Mouse (Mus musculus) forebrain, embryonic 11.5 days (tissue): ENCODE data around the gene Scd2. TPM values are rescaled to one million over a fixed set of nuclear protein-coding genes. Genes with fewer than 3 reads are reported as not detected.
"Not testable (repeated sequence)": the region's sequence is repeated elsewhere in the genome, so short reads cannot be mapped to it uniquely, and the experiment has no call there.

Experiments
- ATAC-seq: fragments of 200-750 bp; cut with Nextera tagmentation; replicated peaks from 2 replicates; pipeline ENCODE4 v1.8.0; 2017; ENCODE audit warnings: moderate TSS enrichment; ENCODE audit not compliant: low FRiP score
- DNase-seq: peaks from one replicate; pipeline ENCODE4 v3.0.0-alpha.2; 2017; ENCODE audit warnings: low spot score
- H3K27ac ChIP-seq: fragments of 300-500 bp; sonication (generic); 2 replicates; pipeline ENCODE4 v1.5.1; 2014; ENCODE audit warnings: low read depth, low read length
- H3K27me3 ChIP-seq: fragments of 300-500 bp; sonication (generic); 2 replicates; pipeline ENCODE4 v1.6.1; 2014; ENCODE audit warnings: mild to moderate bottlenecking, low read length, mixed read lengths; ENCODE audit not compliant: control insufficient read depth, insufficient read depth
- H3K36me3 ChIP-seq: fragments of 300-500 bp; sonication (generic); 2 replicates; pipeline ENCODE4 v1.6.1; 2014; ENCODE audit warnings: mild to moderate bottlenecking, low read length, moderate library complexity, mixed read lengths; ENCODE audit not compliant: control insufficient read depth, insufficient read depth
- H3K4me1 ChIP-seq: fragments of 300-500 bp; sonication (generic); replicated peaks from 2 replicates; pipeline ENCODE4 v1.6.1; 2014; ENCODE audit warnings: low read length, mixed read lengths; ENCODE audit not compliant: control insufficient read depth, insufficient read depth
- H3K4me2 ChIP-seq: fragments of 300-500 bp; sonication (generic); 2 replicates; pipeline ENCODE4 v1.6.1; 2014; ENCODE audit warnings: low read depth, mild to moderate bottlenecking, low read length, moderate library complexity, mixed read lengths; ENCODE audit not compliant: severe bottlenecking
- H3K4me3 ChIP-seq: fragments of 300-500 bp; sonication (generic); 2 replicates; pipeline ENCODE4 v1.5.1; 2014; ENCODE audit warnings: low read depth, low read length
- H3K9ac ChIP-seq: fragments of 300-500 bp; sonication (generic); 2 replicates; pipeline ENCODE4 v1.6.1; 2014; ENCODE audit warnings: low read length
- H3K9me3 ChIP-seq: fragments of 300-500 bp; sonication (generic); 2 replicates; pipeline ENCODE4 v1.6.1; 2016; ENCODE audit warnings: low read length, mixed read lengths; ENCODE audit not compliant: control insufficient read depth
- WGBS: fragments of 180-500 bp; shearing (Covaris S2); extraction: QIAGEN DNeasy Blood & Tissue Kit; methylation state at CpG from one replicate; pipeline ENCODE4 v1.1.7; 2014; 5-methylcytosine and 5-hydroxymethylcytosine counted together
- polyA plus RNA-seq: library from polyadenylated mRNA; unstranded; fragments of >200 nt; fragmentation: Nextera tagmentation; extraction: Ambion mirVana; gene quantifications from 2 replicates; pipeline ENCODE4 v1.2.1, GENCODE M21; 2014

The Scd2 gene
- polyA plus RNA-seq, 1 experiment from 2014 or later, result 466 TPM

DNA sequence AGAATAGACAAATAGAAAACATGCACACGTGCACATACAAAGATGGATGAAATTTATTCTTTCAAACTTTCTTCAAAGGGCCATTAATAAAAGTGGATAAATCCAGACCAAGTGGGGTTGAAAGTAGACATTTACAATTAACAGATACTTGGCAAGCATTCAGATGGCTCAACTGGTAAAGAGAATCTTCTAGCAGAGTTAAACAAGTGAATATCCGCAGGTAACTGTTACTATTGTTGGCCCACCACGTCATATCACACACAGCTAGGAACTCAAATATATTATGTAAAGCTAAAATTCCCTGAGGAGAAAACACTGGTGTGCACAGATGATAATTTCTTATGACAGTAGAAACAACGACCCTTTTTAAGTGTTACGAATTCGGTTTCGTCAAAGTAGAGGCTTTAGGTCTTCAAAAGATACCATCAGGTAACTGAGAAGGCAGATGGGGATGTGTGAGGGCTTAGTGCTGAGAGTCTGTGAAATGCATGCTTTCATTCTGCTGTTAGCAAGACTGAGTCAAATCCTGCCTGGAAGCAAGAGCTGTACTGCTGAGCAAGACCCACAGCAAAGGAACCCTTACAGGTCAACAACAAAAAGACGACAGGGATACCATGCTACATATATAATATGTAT is 15.3 kb downstream of the Scd2 start:
- 92% methylated on average over 8 of the region's 8 CpGs for WGBS
- Histone ChIP-seq H3K4me3 (no peak overlapping the region), H3K27ac (no peak overlapping the region), H3K9me3 (no peaks in the 10 kb centered on the region), H3K4me2 (no peak overlapping the region), H3K27me3 (no peaks in the 10 kb centered on the region), H3K4me1 (peaks cover 5% of the 10 kb centered on the region; the same call in 1 of the 2 replicates), H3K9ac (no peak overlapping the region), H3K36me3 (peaks cover 12% of the 10 kb centered on the region)
- DNase-seq (no peak), ATAC-seq (no peak)

DNA sequence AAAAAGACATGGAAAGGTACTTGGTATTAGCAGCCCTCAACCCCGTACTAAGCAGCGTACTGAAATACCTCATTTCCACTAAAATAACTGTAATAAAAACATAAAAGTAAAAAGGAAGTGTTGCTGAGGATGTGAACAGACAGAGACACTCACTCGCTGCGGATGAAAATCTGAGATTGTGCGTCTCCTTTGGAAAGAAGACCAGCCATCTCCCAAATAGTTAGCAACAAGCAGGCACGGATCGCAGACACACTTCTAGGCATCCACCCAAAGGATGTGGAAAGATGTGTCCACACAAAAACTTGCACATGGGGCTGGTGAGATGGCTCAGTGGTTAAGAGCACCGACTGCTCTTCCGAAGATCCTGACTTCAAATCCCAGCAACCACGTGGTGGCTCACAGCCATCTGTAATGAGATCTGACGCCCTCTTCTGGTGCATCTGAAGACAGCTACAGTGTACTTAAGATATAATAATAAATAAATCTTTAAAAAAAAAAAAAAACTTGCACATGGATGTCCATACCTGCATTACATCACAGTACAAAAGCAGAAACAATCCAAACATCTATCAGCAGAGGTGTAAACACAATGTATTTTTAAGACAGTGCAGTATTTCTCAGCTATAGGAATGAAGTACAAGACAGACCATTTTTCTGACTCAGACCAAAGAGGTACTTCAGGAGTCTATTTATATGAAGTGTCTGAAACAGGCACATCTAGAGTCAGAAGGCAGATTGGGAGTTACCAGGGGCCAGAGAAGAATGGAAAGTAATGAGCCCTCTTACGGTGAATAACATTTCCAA is 16.1 kb downstream of the Scd2 start:
- peaks cover 9% of the 10 kb centered on the region; the same call in 1 of the 2 replicates for H3K4me1 ChIP-seq
- H3K9ac ChIP-seq, result no peak overlapping the region
- no peak for ATAC-seq
- H3K4me2 ChIP-seq, result no peak overlapping the region
- no peaks in the 10 kb centered on the region for H3K27me3 ChIP-seq
- 83% methylated on average over 12 of the region's 12 CpGs for WGBS
- peaks cover 5% of the 10 kb centered on the region for H3K36me3 ChIP-seq
- DNase-seq, result peak; percentile 46
- H3K9me3 ChIP-seq, result no peaks in the 10 kb centered on the region
- H3K4me3 ChIP-seq, result no peak overlapping the region
- H3K27ac ChIP-seq, result no peak overlapping the region

DNA sequence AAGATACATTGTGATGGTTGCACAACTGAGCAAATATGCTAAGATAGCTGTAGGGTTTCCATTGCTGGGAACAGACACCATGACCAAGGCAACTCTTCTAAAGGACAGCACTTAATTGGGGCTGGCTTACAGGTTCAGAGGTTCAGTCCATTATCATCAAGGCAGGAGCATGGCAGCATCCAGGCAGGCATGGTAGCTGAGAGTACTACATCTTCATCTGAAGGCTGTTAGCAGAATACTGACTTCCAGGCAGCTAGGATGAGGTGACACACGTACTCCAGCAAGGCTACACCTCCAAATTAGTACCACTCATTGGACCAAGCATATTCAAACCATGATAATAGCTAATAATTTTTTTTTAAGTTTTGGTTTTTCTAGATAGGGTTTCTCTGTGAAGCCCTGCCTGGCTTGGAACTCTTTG is 16.7 kb downstream of the Scd2 start:
- H3K27ac ChIP-seq, ATAC-seq, H3K4me2 ChIP-seq, H3K36me3 ChIP-seq, H3K4me3 ChIP-seq, H3K9ac ChIP-seq, H3K27me3 ChIP-seq, H3K9me3 ChIP-seq: not testable (repeated sequence)
- 88% methylated on average over 1 of the region's 1 CpGs for WGBS
- peak; percentile 16 for DNase-seq
- peaks cover 10% of the 10 kb centered on the region; the same call in 1 of the 2 replicates for H3K4me1 ChIP-seq

- Histone ChIP-seq H3K9me3 (no peaks in the 10 kb centered on the region), H3K4me3 (no peak overlapping the region), H3K36me3 (no peaks in the 10 kb centered on the region; the same call in 1 of the 2 replicates), H3K4me2 (no peak overlapping the region), H3K27ac (no peak overlapping the region), H3K4me1 (peaks cover 11% of the 10 kb centered on the region; the same call in 1 of the 2 replicates), H3K27me3 (no peaks in the 10 kb centered on the region), H3K9ac (no peak overlapping the region)
- DNase-seq (no peak), ATAC-seq (no peak)
- 47% methylated on average over 5 of the region's 5 CpGs for WGBS
These were observed 17.3 kb downstream of the Scd2 start for GRCm38 (mm10) chr19:44310814-44311213.

DNA sequence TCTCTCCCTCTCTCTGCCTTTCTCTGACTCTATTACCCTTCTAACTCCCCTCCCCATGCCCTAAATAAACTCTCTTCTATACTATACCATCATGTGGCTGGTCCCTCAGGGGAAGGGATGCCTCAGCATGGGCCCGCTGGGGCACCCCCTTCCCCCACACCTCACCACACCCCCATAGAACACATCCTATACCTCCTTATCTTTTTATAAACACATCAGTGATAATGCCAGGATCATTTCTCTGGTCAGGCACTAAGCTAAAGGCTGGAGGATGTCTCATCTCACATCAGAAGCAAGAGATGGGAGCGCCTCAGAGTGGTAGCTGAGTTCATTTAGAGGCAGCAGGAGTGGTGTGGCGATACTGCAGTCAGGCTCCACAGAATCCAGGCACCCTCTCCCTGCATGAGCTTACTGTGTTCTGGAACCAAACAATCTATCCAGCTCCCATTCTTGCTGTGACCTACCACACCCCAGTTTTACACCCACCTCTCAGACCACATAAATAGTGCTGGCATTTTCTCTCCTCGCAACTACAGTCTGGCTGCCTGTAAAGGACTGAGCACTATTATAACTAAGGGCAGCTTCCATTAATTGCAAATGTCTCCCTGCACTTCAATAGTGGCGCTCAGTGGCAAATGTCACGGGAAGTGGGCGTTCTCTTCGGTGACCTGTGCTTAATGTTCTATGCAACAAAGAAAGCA is 18.0 kb downstream of the Scd2 start:
- Histone ChIP-seq H3K4me2 (no peak overlapping the region), H3K27ac (no peak overlapping the region), H3K9me3 (no peaks in the 10 kb centered on the region), H3K36me3 (no peaks in the 10 kb centered on the region; the same call in 1 of the 2 replicates), H3K4me3 (no peak overlapping the region), H3K9ac (no peak overlapping the region), H3K4me1 (peaks cover 11% of the 10 kb centered on the region; the same call in 1 of the 2 replicates), H3K27me3 (no peaks in the 10 kb centered on the region)
- DNase-seq, result peak; percentile 41
- no peak for ATAC-seq
- WGBS, result 59% methylated on average over 8 of the region's 8 CpGs

GRCm38 (mm10) chr19:44312007-44312360 is 18.5 kb downstream of the Scd2 start:
- no peak overlapping the region for H3K4me2 ChIP-seq
- ATAC-seq (no peak), DNase-seq (peak; percentile 48)
- H3K27ac ChIP-seq, result no peak overlapping the region
- no peaks in the 10 kb centered on the region for H3K27me3 ChIP-seq
- H3K4me1 ChIP-seq, result peaks cover 11% of the 10 kb centered on the region; the same call in 1 of the 2 replicates
- H3K36me3 ChIP-seq, result no peaks in the 10 kb centered on the region
- 19% methylated on average over 4 of the region's 4 CpGs for WGBS
- no peak overlapping the region for H3K4me3 ChIP-seq
- H3K9me3 ChIP-seq, result no peaks in the 10 kb centered on the region
- H3K9ac ChIP-seq, result no peak overlapping the region

GRCm38 (mm10) chr19:44313066-44313465 is 19.6 kb downstream of the Scd2 start:
- WGBS, result 77% methylated on average over 3 of the region's 3 CpGs
- no peaks in the 10 kb centered on the region for H3K27me3 ChIP-seq
- no peak overlapping the region for H3K27ac ChIP-seq
- H3K9me3 ChIP-seq, result no peaks in the 10 kb centered on the region
- H3K36me3 ChIP-seq, result no peaks in the 10 kb centered on the region
- H3K4me1 ChIP-seq, result peaks cover 11% of the 10 kb centered on the region; the same call in 1 of the 2 replicates
- ATAC-seq, result no peak
- no peak overlapping the region for H3K9ac ChIP-seq
- DNase-seq, result no peak
- H3K4me3 ChIP-seq, result no peak overlapping the region
- no peak overlapping the region for H3K4me2 ChIP-seq

DNA sequence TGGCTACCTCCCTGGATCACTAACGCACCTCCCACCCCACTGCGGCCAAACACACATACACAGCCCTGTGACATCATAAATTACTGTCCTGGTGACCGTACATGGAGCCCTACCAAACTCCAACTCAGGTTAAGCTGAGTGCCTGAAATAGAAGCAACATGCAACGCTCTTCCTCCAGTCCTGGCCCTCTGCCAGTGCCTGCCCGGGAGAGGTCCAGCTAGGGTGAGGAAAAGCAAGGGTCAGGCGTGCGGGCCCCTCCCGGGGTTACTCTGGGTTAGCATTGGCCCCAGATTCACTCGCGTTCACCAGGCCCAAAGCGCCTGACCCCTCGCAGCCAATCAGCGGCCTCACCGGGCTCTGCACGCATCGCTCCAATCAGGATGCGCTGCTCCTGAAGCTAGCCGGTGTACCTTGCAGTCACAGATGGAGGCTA is 20.9 kb downstream of the Scd2 start:
- WGBS, result 3% methylated on average over 16 of the region's 18 CpGs
- Histone ChIP-seq H3K4me3 (peak overlapping the region; percentile 50), H3K4me2 (peak overlapping the region; percentile 83)

More for the DNA sequence above, 20.9 kb downstream of the Scd2 start:
- Histone ChIP-seq H3K27ac (0 out of 2 replicates have a peak overlapping the region, but pooled peaks have one; percentile 2), H3K9me3 (no peaks in the 10 kb centered on the region; the same call in 1 of the 2 replicates), H3K27me3 (no peaks in the 10 kb centered on the region), H3K36me3 (no peaks in the 10 kb centered on the region), H3K4me1 (peaks cover 11% of the 10 kb centered on the region; the same call in 1 of the 2 replicates), H3K9ac (peak overlapping the region; percentile 50)
- DNase-seq, result peak; percentile 87
- ATAC-seq, result peak; percentile 92
